Mouse (Mus musculus) inflammation-experienced regulatory T-cells, adult 6 months (primary cell): ENCODE measurements at regions not wholly inside any gene's neighbourhood (a gene's known extent, or its start where the extent isn't known, plus 50 kb on each side); places are given as distances from the start of the nearest gene placed in this dataset.
A peak's percentile ranks its signal among the peaks of the same experiment; 100 is the strongest.
"Not testable (repeated sequence)": the region's sequence is repeated elsewhere in the genome, so short reads cannot be mapped to it uniquely, and the experiment has no call there.

Experiments
- ATAC-seq: one replicate; pipeline ENCODE4 v1.8.0; 2017

GRCm38 (mm10) chr14:114485781-114486180 lies 606.2 kb upstream of the Gpc5 start:
- no peak for ATAC-seq

DNA sequence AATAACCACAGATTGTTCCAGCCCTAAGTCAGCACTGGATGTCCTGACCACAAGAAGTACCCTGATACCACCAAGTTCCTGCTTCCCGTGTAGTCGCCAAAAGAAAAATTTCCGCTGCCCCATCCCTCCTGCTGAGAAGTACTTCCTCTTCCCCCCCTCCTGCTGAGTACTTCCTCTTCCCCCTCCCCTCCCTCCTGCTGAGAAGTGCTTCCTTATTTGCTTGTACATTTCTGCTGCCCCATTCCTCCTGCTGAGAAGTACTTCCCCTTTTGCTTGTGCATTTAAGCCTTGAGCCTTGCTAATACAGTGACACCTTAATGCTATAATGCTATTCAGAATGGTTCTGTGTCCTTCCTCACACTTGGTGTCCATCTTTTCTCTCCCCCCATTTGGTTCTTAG lies 598.6 kb upstream of the Gpc5 start:
- ATAC-seq, result not testable (repeated sequence)

- ATAC-seq, result no peak
Observed at GRCm38 (mm10) chr14:114504976-114505375, 587.0 kb upstream of the Gpc5 start.

DNA sequence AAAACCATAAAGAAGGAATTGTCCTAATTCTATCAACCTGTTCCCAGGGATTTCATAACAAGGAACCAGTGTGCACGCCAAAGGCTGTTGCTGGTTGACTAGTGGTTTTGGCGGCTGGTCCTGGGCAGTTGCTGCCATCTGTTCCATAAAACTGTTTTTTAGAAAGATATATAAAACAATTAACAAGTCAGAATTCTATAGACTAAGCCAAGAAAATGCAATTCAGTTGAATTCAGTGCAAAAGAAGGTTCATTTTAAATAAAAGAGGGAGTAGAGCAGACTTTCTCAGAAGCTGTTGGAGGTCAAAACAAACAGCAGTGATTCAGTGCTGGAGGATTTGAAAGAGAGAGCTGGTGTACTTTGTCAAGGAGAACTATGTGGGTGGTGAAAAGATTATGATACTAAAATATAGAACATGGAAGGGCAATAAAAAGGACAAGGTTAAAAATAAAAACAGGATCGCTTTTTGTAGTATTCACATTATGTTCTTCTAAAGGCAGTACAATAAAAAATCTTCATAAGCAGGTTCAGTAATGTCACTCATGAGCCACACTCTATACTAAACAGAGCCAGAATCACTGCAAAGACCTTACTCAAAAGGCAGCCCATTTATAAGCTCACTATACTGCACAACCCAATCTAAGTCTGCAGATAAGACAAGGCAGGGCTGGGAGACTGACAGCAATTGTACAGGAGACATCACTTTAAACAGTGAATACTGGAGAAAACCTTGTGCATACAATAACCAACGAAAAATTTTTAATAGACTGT lies 543.9 kb upstream of the Gpc5 start:
- no peak for ATAC-seq

- no peak for ATAC-seq
Observed at GRCm38 (mm10) chr14:114549101-114549500, 542.9 kb upstream of the Gpc5 start.

- no peak for ATAC-seq
Observed at GRCm38 (mm10) chr14:114566411-114567030, 525.5 kb upstream of the Gpc5 start.

DNA sequence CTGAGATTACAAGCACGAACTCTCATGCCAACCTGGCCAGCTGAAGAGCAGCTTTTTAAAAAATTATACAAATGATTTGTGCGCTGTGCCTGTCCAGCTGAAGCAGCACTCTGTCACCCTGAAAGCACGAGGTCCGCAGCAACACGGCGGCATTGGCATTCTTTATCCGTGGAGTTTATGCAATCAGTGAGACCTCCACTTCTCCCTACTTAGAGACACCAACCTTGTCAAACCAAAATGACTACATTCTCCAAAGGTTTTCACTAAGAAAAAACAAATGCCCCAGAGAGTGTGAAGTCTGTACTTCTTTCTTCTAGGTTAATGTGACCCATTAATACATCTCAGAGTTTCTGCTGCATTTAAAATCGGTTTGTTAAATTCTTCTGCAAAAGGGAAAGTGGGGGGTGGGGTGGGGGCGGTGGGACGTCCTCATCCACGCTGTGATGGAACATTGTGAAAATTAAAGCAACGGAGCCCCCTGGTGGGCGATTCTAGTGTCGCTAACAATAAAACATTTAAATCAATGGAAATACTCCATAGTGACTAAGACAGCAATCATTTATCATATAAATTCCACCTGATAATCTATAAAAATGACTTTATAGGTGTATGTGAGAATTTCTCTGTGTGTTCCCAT lies 524.2 kb upstream of the Gpc5 start:
- no peak for ATAC-seq

DNA sequence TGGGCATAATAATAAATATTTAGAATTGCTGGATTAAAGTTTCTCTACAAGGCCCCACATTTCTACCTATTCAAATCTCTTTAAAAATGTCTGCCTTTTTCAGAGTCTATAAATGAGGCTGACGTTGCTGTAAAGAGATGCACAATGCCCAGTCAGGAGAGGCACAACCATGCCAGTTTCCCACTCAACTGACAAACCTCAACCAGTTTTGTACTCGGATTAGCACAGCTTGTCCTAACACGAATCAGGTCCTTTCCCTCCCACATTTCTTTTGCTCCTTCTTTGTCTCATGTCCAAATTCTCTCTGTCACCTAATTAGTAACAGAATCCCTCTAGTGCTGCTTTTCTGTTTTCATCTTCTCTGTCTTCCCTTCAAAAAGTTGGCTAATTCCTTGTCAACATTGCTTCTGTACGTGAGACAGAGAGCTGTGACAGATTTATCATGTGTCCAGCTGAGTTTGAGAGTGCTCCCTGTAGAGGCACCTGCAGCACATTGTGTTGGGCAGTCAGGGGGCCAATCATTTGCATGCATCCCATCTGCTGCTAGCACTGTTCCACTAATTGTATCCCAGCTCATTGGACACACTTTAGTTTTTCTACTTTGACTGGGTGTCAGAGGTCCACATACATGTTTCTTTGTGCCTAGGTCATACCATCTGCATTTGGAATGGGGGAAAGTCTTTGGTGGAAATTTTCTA lies 504.5 kb upstream of the Gpc5 start:
- ATAC-seq, result no peak

GRCm38 (mm10) chr14:114609296-114609695 lies 482.7 kb upstream of the Gpc5 start:
- ATAC-seq, result no peak

- ATAC-seq, result no peak
Observed at GRCm38 (mm10) chr14:114612400-114612799, 479.6 kb upstream of the Gpc5 start.

- no peak for ATAC-seq
Observed at GRCm38 (mm10) chr14:114656636-114657035, 435.4 kb upstream of the Gpc5 start.

- no peak for ATAC-seq
Observed at GRCm38 (mm10) chr14:114662028-114662427, 430.0 kb upstream of the Gpc5 start.

DNA sequence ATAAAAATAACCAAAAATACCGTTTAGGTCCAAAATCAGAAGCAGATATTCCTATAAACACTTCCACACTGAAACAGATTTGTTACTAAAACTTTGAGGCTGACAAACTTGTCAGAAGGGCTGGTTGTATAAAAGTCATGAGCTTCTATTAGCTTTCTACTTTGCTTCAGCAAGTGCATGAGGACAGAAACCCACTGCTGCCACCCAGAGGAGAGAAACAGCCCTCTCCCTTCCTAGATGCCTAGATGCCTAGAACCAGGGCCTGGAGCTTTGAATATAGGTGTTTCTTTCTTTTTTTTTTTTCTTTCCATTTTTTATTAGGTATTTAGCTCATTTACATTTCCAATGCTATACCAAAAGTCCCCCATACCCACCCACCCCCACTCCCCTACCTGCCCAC lies 406.9 kb upstream of the Gpc5 start:
- ATAC-seq, result no peak

- no peak for ATAC-seq
Observed at GRCm38 (mm10) chr14:114694930-114695329, 397.1 kb upstream of the Gpc5 start.

DNA sequence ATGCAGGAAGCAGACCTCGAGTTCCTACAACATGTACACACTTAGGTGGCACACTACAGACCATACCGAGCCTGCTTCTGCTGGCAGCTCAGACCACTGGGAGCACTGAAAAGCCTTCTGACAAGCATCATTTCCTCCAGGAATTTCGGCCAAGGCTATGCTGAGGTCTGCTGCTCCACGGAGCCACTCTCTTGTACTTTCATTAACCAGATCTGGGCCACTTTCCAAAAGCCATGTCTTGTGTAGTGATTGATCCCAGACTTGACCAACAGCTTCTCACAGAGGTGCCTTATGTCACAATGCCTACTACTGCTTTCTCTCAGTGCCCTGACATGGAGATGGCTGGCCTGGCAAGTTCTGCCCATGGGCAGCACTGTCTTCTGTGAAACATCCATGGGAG lies 394.5 kb upstream of the Gpc5 start:
- ATAC-seq, result no peak

GRCm38 (mm10) chr14:114723080-114723479 lies 368.9 kb upstream of the Gpc5 start:
- no peak for ATAC-seq

- ATAC-seq, result no peak
Observed at GRCm38 (mm10) chr14:114767323-114767722, 324.7 kb upstream of the Gpc5 start.

DNA sequence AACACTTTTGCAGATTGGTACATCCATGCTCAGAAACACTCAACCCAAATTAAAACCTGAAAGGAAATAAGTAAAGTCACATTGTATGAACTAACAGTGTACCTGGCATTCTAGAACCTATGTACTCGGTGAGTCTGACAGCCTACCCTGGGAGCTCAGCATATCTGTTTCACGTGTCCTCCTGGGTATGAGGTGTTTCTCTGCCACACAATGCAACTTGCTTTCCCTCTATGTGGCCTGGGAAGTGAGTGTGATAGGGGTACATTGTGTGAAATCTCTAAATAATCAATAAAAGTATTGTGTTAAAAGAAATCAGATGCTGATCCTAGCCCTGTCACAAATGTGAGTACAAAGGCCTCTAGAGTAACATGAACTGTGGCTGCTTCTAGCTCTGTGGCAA lies 315.3 kb upstream of the Gpc5 start:
- ATAC-seq, result no peak

DNA sequence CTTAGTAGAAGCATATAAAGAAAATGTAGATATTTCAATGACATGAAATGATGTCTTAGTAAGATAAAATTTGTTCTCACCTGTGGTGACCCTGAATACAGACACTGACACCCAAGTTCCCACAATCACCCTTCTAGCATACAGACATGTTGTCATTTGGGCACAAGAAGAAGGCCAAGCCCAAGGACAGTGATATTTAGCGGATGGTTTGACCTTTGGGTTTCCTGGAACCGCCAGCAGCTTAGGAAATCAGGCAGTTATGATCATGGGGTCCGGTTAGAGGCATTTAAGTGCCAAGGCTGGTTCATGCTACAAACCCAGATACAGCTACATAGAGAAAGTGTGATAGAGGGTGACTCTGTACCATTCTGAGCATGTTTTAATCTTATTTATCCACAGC lies 310.2 kb upstream of the Gpc5 start:
- ATAC-seq, result no peak

GRCm38 (mm10) chr14:114790946-114791830 lies 300.8 kb upstream of the Gpc5 start:
- peak; percentile 52 for ATAC-seq

DNA sequence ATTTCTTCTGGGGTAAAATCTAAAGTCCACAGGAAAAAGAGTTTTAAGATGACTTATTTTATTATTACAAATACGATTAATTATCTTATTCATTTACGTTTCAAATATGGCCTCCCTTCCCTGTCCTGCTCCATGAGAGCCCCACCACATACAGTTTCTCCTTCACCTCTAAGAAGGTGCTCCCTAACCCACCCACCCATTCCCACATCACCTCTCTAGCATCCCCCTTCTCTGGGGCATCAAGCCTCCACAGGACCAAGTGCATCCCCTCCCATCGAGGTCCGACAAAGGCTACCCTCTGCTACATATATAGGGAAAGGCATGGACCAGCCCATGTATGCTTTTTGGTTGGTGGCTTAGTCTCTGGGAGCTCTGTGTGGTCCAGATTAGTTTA lies 300.2 kb upstream of the Gpc5 start:
- no peak for ATAC-seq

DNA sequence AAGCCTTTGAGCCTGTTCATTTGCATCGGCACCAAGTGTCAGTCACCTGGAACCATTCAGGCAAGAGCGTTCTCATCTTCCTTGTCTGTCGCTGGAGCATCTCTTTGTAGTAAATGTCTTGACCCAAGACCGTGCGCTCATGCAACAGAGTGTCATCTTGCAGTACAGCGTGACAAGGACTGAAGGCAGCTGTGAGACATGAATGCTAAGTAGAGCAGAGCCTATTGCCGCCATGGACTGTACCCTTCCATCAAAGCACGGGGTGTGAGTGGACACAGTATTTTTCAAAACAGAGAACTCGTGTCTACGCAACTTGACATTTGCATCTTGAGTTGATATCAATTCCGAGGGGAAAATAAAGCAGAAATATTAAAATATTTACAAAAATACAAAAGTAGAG lies 287.4 kb upstream of the Gpc5 start:
- ATAC-seq, result no peak
